Mouse (Mus musculus) kidney, embryonic 14.5 days (tissue): Measurements from ENCODE around the gene Gm13695. TPM values are rescaled to one million over a fixed set of nuclear protein-coding genes. Genes with fewer than 3 reads are reported as not detected.
A peak's percentile ranks its signal among the peaks of the same experiment; 100 is the strongest.
"Not testable (repeated sequence)": the region's sequence is repeated elsewhere in the genome, so short reads cannot be mapped to it uniquely, and the experiment has no call there.

Source experiments
- ATAC-seq: fragments of 200-750 bp; cut with Nextera tagmentation; 2 replicates; pipeline ENCODE4 v1.8.0; 2017; ENCODE audit warnings: moderate number of reproducible peaks, mild to moderate bottlenecking, moderate TSS enrichment, moderate library complexity; ENCODE audit not compliant: low FRiP score, low TSS enrichment
- H3K27ac ChIP-seq: fragments of 300-500 bp; sonication (generic); 2 replicates; pipeline ENCODE4 v1.5.1; 2014; ENCODE audit warnings: low read depth, mild to moderate bottlenecking, low read length, moderate library complexity, mixed read lengths
- H3K27me3 ChIP-seq: fragments of 300-500 bp; sonication (generic); 2 replicates; pipeline ENCODE4 v1.6.1; 2014; ENCODE audit warnings: mild to moderate bottlenecking, low read length; ENCODE audit not compliant: control insufficient read depth, insufficient read depth
- H3K36me3 ChIP-seq: fragments of 300-500 bp; sonication (generic); 2 replicates; pipeline ENCODE4 v1.6.1; 2014; ENCODE audit warnings: low read length, mixed read lengths; ENCODE audit not compliant: control insufficient read depth, insufficient read depth
- H3K4me1 ChIP-seq: fragments of 300-500 bp; sonication (generic); 2 replicates; pipeline ENCODE4 v1.6.1; 2014; ENCODE audit warnings: low read length, mixed read lengths; ENCODE audit not compliant: control insufficient read depth, insufficient read depth
- H3K4me2 ChIP-seq: fragments of 300-500 bp; sonication (generic); replicated peaks from 2 replicates; pipeline ENCODE4 v1.6.1; 2014; ENCODE audit warnings: low read depth, mild to moderate bottlenecking, low read length
- H3K4me3 ChIP-seq: fragments of 300-500 bp; sonication (generic); 2 replicates; pipeline ENCODE4 v1.5.1; 2014; ENCODE audit warnings: mild to moderate bottlenecking, low read length
- H3K9ac ChIP-seq: fragments of 300-500 bp; sonication (generic); 2 replicates; pipeline ENCODE4 v1.6.1; 2014; ENCODE audit warnings: low read depth, mild to moderate bottlenecking, low read length, moderate library complexity
- H3K9me3 ChIP-seq: fragments of 300-500 bp; sonication (generic); 2 replicates; pipeline ENCODE4 v1.6.1; 2016; ENCODE audit warnings: low read length; ENCODE audit not compliant: control insufficient read depth
- WGBS: fragments of 180-500 bp; shearing (Covaris S2); extraction: QIAGEN DNeasy Blood & Tissue Kit; methylation state at CpG from one replicate; pipeline ENCODE4 v1.1.7; 2014; 5-methylcytosine and 5-hydroxymethylcytosine counted together
- polyA plus RNA-seq: library from polyadenylated mRNA; unstranded; fragments of >200 nt; fragmentation: Nextera tagmentation; extraction: Ambion mirVana; gene quantifications from 2 replicates; pipeline ENCODE4 v1.2.1, GENCODE M21; 2014

The Gm13695 gene
- not detected in 2 replicates for polyA plus RNA-seq

- H3K9ac ChIP-seq, H3K4me1 ChIP-seq, H3K27me3 ChIP-seq, H3K4me3 ChIP-seq, H3K9me3 ChIP-seq, H3K27ac ChIP-seq, H3K36me3 ChIP-seq, H3K4me2 ChIP-seq, ATAC-seq: not testable (repeated sequence)
- WGBS = no CpG with 5 or more reads among the region's 6 CpGs
Observed at GRCm38 (mm10) chr2:83967013-83967412, at the start of gene Gm13695. Gene Gm13695 (plus strand): TSS chr2:83967313.

GRCm38 (mm10) chr2:83929478-83930088, 37.5 kb upstream of the Gm13695 start:
- Histone ChIP-seq H3K9ac (no peak overlapping the region), H3K4me3 (no peak overlapping the region), H3K36me3 (no peaks in the 10 kb centered on the region), H3K27me3 (no peaks in the 10 kb centered on the region), H3K27ac (no peak overlapping the region), H3K4me1 (no peaks in the 10 kb centered on the region), H3K4me2 (no peak overlapping the region), H3K9me3 (no peaks in the 10 kb centered on the region)
- ATAC-seq = peak; percentile 81; the same call in 1 of the 2 replicates
- 23% methylated on average over 2 of the region's 2 CpGs for WGBS

- Histone ChIP-seq H3K4me1 (peaks cover 4% of the 10 kb centered on the region; the same call in 1 of the 2 replicates), H3K27me3 (no peaks in the 10 kb centered on the region; the same call in 1 of the 2 replicates), H3K27ac (no peak within 1 kb of the TSS), H3K9me3 (no peaks in the 10 kb centered on the region), H3K36me3 (no peaks in the 10 kb centered on the region), H3K9ac (no peak within 1 kb of the TSS), H3K4me3 (peak within 1 kb of the TSS; percentile 19; the same call in 1 of the 2 replicates), H3K4me2 (peak within 1 kb of the TSS; percentile 42)
- ATAC-seq = peak; percentile 89
- WGBS = under 1% methylated on average over 20 of the region's 20 CpGs
Observed at GRCm38 (mm10) chr2:83940931-83941361, 26.2 kb upstream of the Gm13695 start, which contains the start of gene Zswim2. Gene Zswim2 (minus strand): TSS chr2:83941228.

GRCm38 (mm10) chr2:83941378-83941777, 25.7 kb upstream of the Gm13695 start:
- no peak for ATAC-seq
- Histone ChIP-seq H3K4me1 (peaks cover 4% of the 10 kb centered on the region; the same call in 1 of the 2 replicates), H3K9me3 (no peaks in the 10 kb centered on the region), H3K4me2 (peak overlapping the region; percentile 42), H3K27ac (no peak overlapping the region), H3K36me3 (no peaks in the 10 kb centered on the region), H3K4me3 (no peak overlapping the region), H3K27me3 (no peaks in the 10 kb centered on the region; the same call in 1 of the 2 replicates), H3K9ac (no peak overlapping the region)
- WGBS = 48% methylated on average over 3 of the region's 3 CpGs

GRCm38 (mm10) chr2:83941792-83942191, 25.3 kb upstream of the Gm13695 start:
- no peak for ATAC-seq
- no peaks in the 10 kb centered on the region for H3K36me3 ChIP-seq
- no peaks in the 10 kb centered on the region for H3K9me3 ChIP-seq
- no peak overlapping the region for H3K9ac ChIP-seq
- no peak overlapping the region for H3K4me3 ChIP-seq
- WGBS = 64% methylated on average over 4 of the region's 4 CpGs
- H3K4me1 ChIP-seq = peaks cover 4% of the 10 kb centered on the region; the same call in 1 of the 2 replicates
- no peak overlapping the region for H3K27ac ChIP-seq
- H3K27me3 ChIP-seq = no peaks in the 10 kb centered on the region; the same call in 1 of the 2 replicates
- H3K4me2 ChIP-seq = no peak overlapping the region

GRCm38 (mm10) chr2:83955393-83955792, 11.7 kb upstream of the Gm13695 start, which contains the start of gene Gm13698:
Gene Gm13698 (plus strand): TSS chr2:83955693.
- H3K4me1 ChIP-seq, ATAC-seq, H3K4me2 ChIP-seq, H3K9ac ChIP-seq, H3K27me3 ChIP-seq, H3K4me3 ChIP-seq, H3K27ac ChIP-seq, H3K9me3 ChIP-seq, H3K36me3 ChIP-seq: not testable (repeated sequence)
- WGBS = no CpG with 5 or more reads among the region's 6 CpGs

- H3K4me3 ChIP-seq, H3K9ac ChIP-seq, H3K36me3 ChIP-seq, H3K4me2 ChIP-seq, H3K9me3 ChIP-seq, H3K27me3 ChIP-seq, H3K4me1 ChIP-seq, ATAC-seq, H3K27ac ChIP-seq: not testable (repeated sequence)
- no CpG with 5 or more reads among the region's 6 CpGs for WGBS
Observed at GRCm38 (mm10) chr2:83961203-83961602, 5.9 kb upstream of the Gm13695 start, which contains the start of gene Gm13693. Gene Gm13693 (plus strand): TSS chr2:83961503.

GRCm38 (mm10) chr2:83972823-83973222, 5.7 kb downstream of the Gm13695 start, which contains the start of gene Gm13696:
Gene Gm13696 (plus strand): TSS chr2:83973123.
- not testable (repeated sequence) for H3K9me3 ChIP-seq, H3K4me2 ChIP-seq, H3K9ac ChIP-seq, H3K27me3 ChIP-seq, H3K4me3 ChIP-seq, H3K4me1 ChIP-seq, ATAC-seq, H3K27ac ChIP-seq, H3K36me3 ChIP-seq
- WGBS = no CpG with 5 or more reads among the region's 6 CpGs

- H3K9me3 ChIP-seq, H3K27me3 ChIP-seq, H3K4me1 ChIP-seq, H3K9ac ChIP-seq, H3K27ac ChIP-seq, ATAC-seq, H3K4me3 ChIP-seq, H3K36me3 ChIP-seq, H3K4me2 ChIP-seq: not testable (repeated sequence)
- no CpG with 5 or more reads among the region's 6 CpGs for WGBS
Observed at GRCm38 (mm10) chr2:83978633-83979032, 11.5 kb downstream of the Gm13695 start, which contains the start of gene Gm13694. Gene Gm13694 (plus strand): TSS chr2:83978933.
